Comparison of ENCODE assay signal across 8 mouse cellular contexts in the genomic region with DNA sequence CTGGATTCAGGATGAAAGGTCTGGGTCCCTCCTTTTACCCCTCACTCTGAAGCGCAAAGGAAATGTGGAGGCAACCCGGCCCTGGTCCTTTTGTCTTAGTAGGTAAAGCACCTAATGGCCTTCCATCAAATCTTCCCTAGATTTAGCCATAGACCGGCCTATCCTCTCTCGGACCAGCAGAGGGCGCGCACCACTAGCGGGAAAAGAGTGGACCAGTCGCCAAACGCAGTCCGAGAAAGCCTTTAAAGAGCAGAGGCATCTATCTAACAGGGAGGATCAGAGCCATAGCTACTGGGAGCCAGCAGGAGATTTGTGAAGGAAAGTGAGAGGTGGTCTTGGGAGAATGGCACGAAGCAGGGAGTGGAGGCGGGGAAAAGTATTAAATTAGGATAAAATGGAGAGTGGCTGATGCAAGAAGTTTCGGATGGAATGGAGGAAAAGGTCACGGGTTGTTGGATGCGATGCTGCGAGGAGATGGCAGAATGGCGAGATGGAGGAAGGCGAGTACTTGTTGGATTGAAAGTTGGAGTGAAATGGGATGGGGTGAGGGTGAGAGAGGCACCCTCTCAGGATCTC. TPM values are rescaled to one million over a fixed set of nuclear protein-coding genes. Genes with fewer than 3 reads are reported as not detected.
DNase-seq lines count a peak whose midpoint lies in the region; ATAC-seq and TF ChIP-seq lines count a peak whose summit lies in the region.
"Had no signal": no experiment of that assay in that cellular context is flagged by ENCODE, and none has a peak within 500 bp of the region (broad histone marks: within the 10 kb centered on the region; RNA-seq: fewer than 3 reads in every experiment).

No protein-coding gene starts in this region.

- peak; percentile 54 for DNase-seq in Muller cell, postnatal 12 days (ENCODE audit: inconsistent ontology term)
- peak; percentile 88 to 92 for DNase-seq in cerebellum, postnatal 14 days
- peak; percentile 63 for DNase-seq in gastrocnemius, postnatal 14 days
- peak; percentile 82 for DNase-seq in kidney, postnatal 0 days (ENCODE audit: low spot score)
- peak; percentile 61 for DNase-seq in lung, postnatal 25 days (ENCODE audit: low spot score)
- peak; percentile 75 to 85 for DNase-seq in right cerebral cortex, postnatal 10 days (ENCODE audit: low spot score in 2 of 2)

- peak; percentile 64 for ATAC-seq in CD4-positive, CD25-positive, alpha-beta regulatory T cell, adult 4 months
- ATAC-seq in kidney, postnatal 0 days (replicated peaks; ENCODE audit: low FRiP score, low read depth): no peak

- no peaks in the 10 kb centered on the region for H3K36me3 ChIP-seq in kidney, postnatal 0 days (ENCODE audit: insufficient read depth, low read length)
- H3K36me3 ChIP-seq: heart, embryonic 15.5 days had no signal

- peaks cover 5% of the 10 kb centered on the region; the same call in 1 of the 2 replicates for H3K4me1 ChIP-seq in kidney, postnatal 0 days (replicated peaks; ENCODE audit: insufficient read depth, low read length)

- TF ChIP-seq CTCF in kidney, postnatal 0 days (IDR thresholded peaks at IDR 0.05; ENCODE audit: low read depth): peak; percentile 95

- no peak overlapping the region for H3K4me3 ChIP-seq in kidney, postnatal 0 days (replicated peaks; ENCODE audit: low read depth, low read length)

- no peaks in the 10 kb centered on the region for H3K9me3 ChIP-seq in kidney, postnatal 0 days (replicated peaks; ENCODE audit: low read length)
- H3K9me3 ChIP-seq: heart, embryonic 15.5 days had no signal

- H3K27me3 ChIP-seq in kidney, postnatal 0 days (ENCODE audit: insufficient read depth, low read length): peaks cover 58% of the 10 kb centered on the region

- no peak overlapping the region for H3K9ac ChIP-seq in kidney, postnatal 0 days (ENCODE audit: low read depth, low read length)
- H3K9ac ChIP-seq: heart, embryonic 15.5 days had no signal

- intact Hi-C loops in gastrocnemius, postnatal 14 days (cut with DNase I; ENCODE audit: low total_unique reads): no loop called here

- H3K27ac ChIP-seq in kidney, postnatal 0 days: no peak overlapping the region
- H3K27ac ChIP-seq: heart, embryonic 15.5 days had no signal

- no peak overlapping the region for H3K4me2 ChIP-seq in kidney, postnatal 0 days (ENCODE audit: low read length)
- H3K4me2 ChIP-seq: heart, embryonic 15.5 days had no signal

- WGBS in kidney, postnatal 0 days: 2% methylated on average over 18 of the region's 18 CpGs

RNA-seq across cellular contexts. Expression of gene Fev, which starts 4.3 kb away (rescaled TPM):
- not detected for polyA plus RNA-seq in CD4-positive, CD25-positive, alpha-beta regulatory T cell, adult 4 months (2017; shearing (Covaris generic))
- total RNA-seq in gastrocnemius, postnatal 14 days (2021): not detected
- 0.14 and 0.20 TPM in 2 replicates for polyA plus RNA-seq in kidney, postnatal 0 days (2015; fragmentation: Nextera tagmentation; extraction: Ambion mirVana)

RNA-seq across cellular contexts. Expression of gene Cryba2, which starts 12.1 kb away (rescaled TPM):
- polyA plus RNA-seq in CD4-positive, CD25-positive, alpha-beta regulatory T cell, adult 4 months (2017; shearing (Covaris generic)): not detected
- total RNA-seq in gastrocnemius, postnatal 14 days (2021): not detected
- not detected in 2 replicates for polyA plus RNA-seq in kidney, postnatal 0 days (2015; fragmentation: Nextera tagmentation; extraction: Ambion mirVana)
- polyA plus RNA-seq: heart, embryonic 15.5 days had no signal

RNA-seq across cellular contexts. Expression of gene Cdk5r2, which starts 26.1 kb away (rescaled TPM):
- polyA plus RNA-seq in CD4-positive, CD25-positive, alpha-beta regulatory T cell, adult 4 months (2017; shearing (Covaris generic)): not detected
- total RNA-seq in gastrocnemius, postnatal 14 days (2021): under 1 TPM in 1 of 2 experiments, not detected in 1; 0.06 TPM
- polyA plus RNA-seq in kidney, postnatal 0 days (2015; fragmentation: Nextera tagmentation; extraction: Ambion mirVana): not detected in 2 replicates
- polyA plus RNA-seq: heart, embryonic 15.5 days had no signal

RNA-seq across cellular contexts. Expression of gene Cfap65, which starts 54.5 kb away (rescaled TPM):
- polyA plus RNA-seq in CD4-positive, CD25-positive, alpha-beta regulatory T cell, adult 4 months (2017; shearing (Covaris generic)): not detected
- not detected for total RNA-seq in gastrocnemius, postnatal 14 days (2021)
- polyA plus RNA-seq in kidney, postnatal 0 days (2015; fragmentation: Nextera tagmentation; extraction: Ambion mirVana): 0.08 TPM in 2 replicates
- polyA plus RNA-seq: heart, embryonic 15.5 days had no signal
